19 mouse cellular contexts compared by ENCODE assay signal in genomic region chr16:71724898-71725297, GRCm38 (mm10).
"Had no signal": no experiment of that assay in that cellular context is flagged by ENCODE, and none has a peak within 500 bp of the region (broad histone marks: within the 10 kb centered on the region; RNA-seq: fewer than 3 reads in every experiment).

No protein-coding gene starts in this region.

- H3K36me3 ChIP-seq: liver, embryonic 13.5 days; neural tube, embryonic 13.5 days; stomach, embryonic 15.5 days had no signal

- H3K4me2 ChIP-seq: liver, embryonic 13.5 days; neural tube, embryonic 13.5 days; stomach, embryonic 15.5 days had no signal

- H3K27me3 ChIP-seq: liver, embryonic 13.5 days; neural tube, embryonic 13.5 days; stomach, embryonic 15.5 days had no signal

- H3K27ac ChIP-seq: kidney, postnatal 0 days; layer of hippocampus, adult 2 months; left cerebral cortex, adult 2 months; liver, embryonic 13.5 days; neural tube, embryonic 13.5 days; stomach, embryonic 15.5 days had no signal

- ATAC-seq: intestine, postnatal 0 days had no signal

- DNase-seq: kidney, adult 2 months; kidney, postnatal 25 days; layer of hippocampus, adult 9-11 months; layer of hippocampus, postnatal 36 days; liver, embryonic 13.5 days; lung, adult 2 months; lung, postnatal 14 days; lung, postnatal 4 days; retina, postnatal 1 day; right cerebral cortex, postnatal 25 days; spleen, adult 18-20 months; thymus, postnatal 25 days had no signal

- H3K9me3 ChIP-seq: liver, embryonic 13.5 days; neural tube, embryonic 13.5 days; stomach, embryonic 15.5 days had no signal

- H3K9ac ChIP-seq: liver, embryonic 13.5 days; neural tube, embryonic 13.5 days; stomach, embryonic 15.5 days had no signal

- H3K4me1 ChIP-seq: liver, embryonic 13.5 days; neural tube, embryonic 13.5 days; stomach, embryonic 15.5 days had no signal

- H3K4me3 ChIP-seq: layer of hippocampus, adult 2 months; left cerebral cortex, adult 2 months; liver, embryonic 13.5 days; myocyte; neural tube, embryonic 13.5 days; stomach, embryonic 15.5 days had no signal
